ENCODE assay signal across 26 mouse cellular contexts in the genomic region with DNA sequence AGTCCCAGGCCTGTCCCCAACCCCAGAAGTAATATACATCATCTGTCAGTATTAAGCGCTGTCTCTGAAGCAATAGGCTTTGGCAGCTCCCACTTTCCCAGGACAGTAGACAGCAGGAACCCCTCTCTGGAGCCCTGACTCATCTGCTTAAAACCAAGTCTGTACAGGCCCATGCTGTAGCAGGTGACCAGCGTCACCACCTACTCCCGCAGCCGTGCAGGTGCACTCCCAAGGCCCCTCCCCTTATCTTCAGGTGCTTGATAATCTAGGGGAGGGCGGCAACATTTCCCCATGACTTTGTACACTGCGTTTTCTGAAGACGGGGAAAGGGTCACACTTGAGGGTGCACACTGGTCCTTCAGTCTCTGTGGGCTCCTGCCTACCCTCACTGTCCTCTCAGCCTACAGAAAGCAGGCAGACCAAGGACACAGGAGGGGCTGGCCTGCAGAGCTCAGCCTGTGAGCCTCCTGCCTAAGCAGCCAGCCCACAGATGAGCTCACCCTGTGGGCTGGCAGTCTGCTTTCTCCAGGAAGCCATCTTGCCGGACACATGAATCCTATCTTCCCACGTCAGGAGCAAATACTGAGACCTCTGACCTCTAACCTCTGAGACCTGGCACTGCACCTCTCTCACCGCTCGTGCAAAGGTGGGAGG. TPM values are rescaled to one million over a fixed set of nuclear protein-coding genes. Genes with fewer than 3 reads are reported as not detected.
DNase-seq lines count a peak whose midpoint lies in the region; ATAC-seq and TF ChIP-seq lines count a peak whose summit lies in the region.
"Had no signal": no experiment of that assay in that cellular context is flagged by ENCODE, and none has a peak within 500 bp of the region (broad histone marks: within the 10 kb centered on the region; RNA-seq: fewer than 3 reads in every experiment).

No protein-coding gene starts in this region.

- H3K9ac ChIP-seq in liver, embryonic 12.5 days, result no peak overlapping the region
- H3K9ac ChIP-seq in intestine, postnatal 0 days (ENCODE audit: low read depth, low read length), result no peak overlapping the region
- H3K9ac ChIP-seq: liver, embryonic 14.5 days; lung, embryonic 14.5 days; neural tube, embryonic 13.5 days had no signal

- WGBS in liver, embryonic 12.5 days (ENCODE audit: insufficient replicate concordance), result 64% methylated on average over 11 of the region's 11 CpGs
- WGBS in intestine, postnatal 0 days, result 40% methylated on average over 11 of the region's 11 CpGs

- no peaks in the 10 kb centered on the region for H3K27me3 ChIP-seq in liver, embryonic 12.5 days (replicated peaks)
- H3K27me3 ChIP-seq in intestine, postnatal 0 days (replicated peaks; ENCODE audit: control insufficient read depth, insufficient read depth, low read length), result no peaks in the 10 kb centered on the region
- H3K27me3 ChIP-seq: neural tube, embryonic 13.5 days; Patski had no signal

- intact Hi-C loops in gastrocnemius, adult 2 months (cut with DNase I), result no loop called here
- intact Hi-C loops in gastrocnemius, postnatal 36 days (cut with DNase I), result no loop called here

- no peak overlapping the region for H3K4me3 ChIP-seq in gastrocnemius, adult 2 months
- H3K4me3 ChIP-seq in liver, embryonic 12.5 days, result no peak overlapping the region
- H3K4me3 ChIP-seq in intestine, postnatal 0 days (ENCODE audit: low read depth, low read length), result no peak overlapping the region
- H3K4me3 ChIP-seq: erythroblast, embryonic 14.5 days; heart, adult 2 months; left cerebral cortex, adult 2 months; myocyte; neural tube, embryonic 13.5 days had no signal

- H3K36me3 ChIP-seq in liver, embryonic 12.5 days, result no peaks in the 10 kb centered on the region
- peaks cover 10% of the 10 kb centered on the region; the same call in 1 of the 2 replicates for H3K36me3 ChIP-seq in intestine, postnatal 0 days (ENCODE audit: control insufficient read depth, insufficient read depth)

- ATAC-seq in liver, embryonic 12.5 days, result 0 out of 2 replicates have a peak, but pooled peaks have one; percentile 17
- peak; percentile 76 for ATAC-seq in intestine, postnatal 0 days
- ATAC-seq in megakaryocyte progenitor cell, adult 5-6 weeks (replicated peaks; ENCODE audit: poor library complexity), result no peak
- ATAC-seq: CD4-positive, CD25-positive, alpha-beta regulatory T cell, adult 4 months; forebrain, embryonic 14.5 days; hindbrain, postnatal 0 days; midbrain, embryonic 16.5 days; Patski had no signal

- H3K4me1 ChIP-seq in liver, embryonic 12.5 days, result peaks cover 3% of the 10 kb centered on the region; the same call in 1 of the 2 replicates
- peaks cover 17% of the 10 kb centered on the region for H3K4me1 ChIP-seq in intestine, postnatal 0 days (replicated peaks; ENCODE audit: control insufficient read depth, insufficient read depth, low read length)

- H3K4me2 ChIP-seq in liver, embryonic 12.5 days, result no peak overlapping the region
- H3K4me2 ChIP-seq in intestine, postnatal 0 days (replicated peaks; ENCODE audit: low read depth), result no peak overlapping the region
- H3K4me2 ChIP-seq: lung, embryonic 14.5 days; neural tube, embryonic 13.5 days had no signal

- DNase-seq in gastrocnemius, adult 2 months, result no peak
- DNase-seq in gastrocnemius, postnatal 36 days, result no peak
- DNase-seq in liver, result no peak
- no peak for DNase-seq in Muller cell, postnatal 12 days (ENCODE audit: inconsistent ontology term)
- DNase-seq: gastrocnemius, postnatal 10 days; heart, adult 2 months; kidney, adult 2 months; kidney, postnatal 10 days; lung, embryonic 14.5 days; lung, postnatal 4 days; retina, postnatal 1 day; right cerebral cortex, postnatal 25 days; spleen, adult 18-20 months had no signal

- peak overlapping the region; percentile 82 for H3K27ac ChIP-seq in gastrocnemius, adult 2 months
- H3K27ac ChIP-seq in liver, embryonic 12.5 days, result no peak overlapping the region
- H3K27ac ChIP-seq in intestine, postnatal 0 days (ENCODE audit: low read depth, low read length), result peak overlapping the region; percentile 68
- H3K27ac ChIP-seq: hindbrain, postnatal 0 days; left cerebral cortex, adult 2 months; liver, embryonic 14.5 days; neural tube, embryonic 13.5 days had no signal

- no peaks in the 10 kb centered on the region for H3K9me3 ChIP-seq in liver, embryonic 12.5 days (replicated peaks)
- H3K9me3 ChIP-seq in intestine, postnatal 0 days (ENCODE audit: control insufficient read depth), result no peaks in the 10 kb centered on the region
- H3K9me3 ChIP-seq: neural tube, embryonic 13.5 days had no signal

- no peak for TF ChIP-seq CTCF in gastrocnemius, adult 2 months (IDR thresholded peaks at IDR 0.05)
- TF ChIP-seq CTCF in intestine, postnatal 0 days (IDR thresholded peaks at IDR 0.05; ENCODE audit: low read depth), result no peak

RNA-seq across cellular contexts. Expression of a gene that starts 34.9 kb away (rescaled TPM):
- total RNA-seq in gastrocnemius, adult 2 months (2021), result 100 to 1,000 TPM; 108 to 135 TPM
- total RNA-seq in gastrocnemius, postnatal 36 days (2021), result 100 to 1,000 TPM; 106 to 126 TPM
- 25.3 and 25.7 TPM in 2 replicates for polyA plus RNA-seq in liver, embryonic 12.5 days (2016; fragmentation: Nextera tagmentation; extraction: Ambion mirVana)
- 277 and 284 TPM in 2 replicates for polyA plus RNA-seq in intestine, postnatal 0 days (2015; fragmentation: Nextera tagmentation; extraction: Ambion mirVana)
- 2.7 and 3.1 TPM in 2 replicates for total RNA-seq in megakaryocyte progenitor cell, adult 5-6 weeks (2015)
- 1.8 and 4.1 TPM in 2 replicates for total RNA-seq in megakaryocyte progenitor cell, adult 5-6 weeks (2017)

Comparison
In these comparisons a context has a peak if more than half of its experiments do, and no peak if none do; other contexts are left out.
1. RNA of a gene that starts 34.9 kb away (total RNA-seq): 108 to 135 TPM in gastrocnemius, adult 2 months and 106 to 126 TPM in gastrocnemius, postnatal 36 days; 1.8 to 4.1 TPM in megakaryocyte progenitor cell, adult 5-6 weeks; every median in the first group is over 10 times any median in the second.